Mouse (Mus musculus) erythroblast, embryonic 14.5 days (primary cell): ENCODE measurements around the gene Vps26c.

ENCODE experiments used
- GATA1 ChIP-seq: IDR thresholded peaks from 2 replicates; pipeline ENCODE4 v1.6.1; 2012; ENCODE audit warnings: low read length, inconsistent platforms, mixed read lengths
- TAL1 ChIP-seq: IDR thresholded peaks from 3 replicates; pipeline ENCODE4 v1.6.1; 2012; ENCODE audit warnings: low read length, inconsistent platforms, mixed read lengths

DNA sequence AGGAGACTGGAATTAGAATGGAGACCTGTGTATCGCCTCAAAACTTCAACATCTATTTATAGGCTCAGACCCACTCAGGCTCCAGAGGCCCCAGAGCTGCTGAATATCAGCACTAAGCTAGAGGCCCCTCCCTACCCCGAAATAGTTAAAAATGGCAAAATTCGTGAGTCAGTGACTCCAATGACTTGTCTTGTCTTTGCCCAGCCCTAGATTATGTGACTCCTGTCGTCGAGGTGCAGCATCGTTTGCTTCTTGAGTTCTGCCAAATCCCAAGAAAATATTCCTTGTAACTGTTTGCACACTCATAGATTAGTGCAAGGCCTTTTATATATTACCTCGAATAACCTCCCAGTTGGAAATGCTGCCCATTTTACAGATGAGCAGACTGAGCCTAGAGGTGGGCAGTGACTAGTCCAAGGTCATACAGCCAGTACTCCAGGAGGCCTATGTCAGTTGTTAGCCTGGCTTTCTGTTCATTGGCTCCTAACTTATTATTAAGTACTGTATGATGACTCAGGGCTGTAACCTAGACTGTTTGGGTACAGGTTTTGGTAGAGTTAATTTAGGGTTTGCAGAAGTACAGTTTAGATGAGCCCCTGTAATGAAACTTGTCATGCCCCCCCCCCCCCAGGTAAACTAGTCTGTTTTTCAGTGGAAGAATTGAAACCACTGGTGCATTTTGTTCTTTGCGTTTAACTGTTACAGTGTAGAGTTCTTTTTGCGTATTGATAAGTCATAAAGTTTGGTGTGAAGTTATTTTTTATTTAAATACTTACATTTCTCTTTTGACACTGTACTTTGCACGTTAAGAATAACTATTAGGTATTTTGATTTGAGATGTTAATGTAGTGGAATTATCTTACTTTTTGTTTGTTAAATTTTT lies 44.7 kb upstream of the Vps26c start:
- TF ChIP-seq GATA1 (no peak), TAL1 (no peak)
